Mouse (Mus musculus): ENCODE measurements around the gene Dcaf1. TPM values are rescaled to one million over a fixed set of nuclear protein-coding genes. Genes with fewer than 3 reads are reported as not detected.

The Dcaf1 gene
- 23.4 and 26.2 TPM in 2 replicates for polyA plus RNA-seq (2012; rRNA removed)

- H3K27ac ChIP-seq (ENCODE audit: insufficient read depth, low read length), result no peak within 1 kb of the TSS
- peak within 1 kb of the TSS; percentile 62 for H3K4me3 ChIP-seq (replicated peaks; ENCODE audit: insufficient read depth, low read depth, low read length)
- peaks cover 2% of the 10 kb centered on the region; the same call in 1 of the 2 replicates for H3K4me1 ChIP-seq (ENCODE audit: control insufficient read depth, insufficient read depth, low read length)
- TF ChIP-seq CTCF (IDR thresholded peaks at IDR 0.05; ENCODE audit: borderline replicate concordance, insufficient read depth, low read depth, low read length) (no peak), POLR2A (IDR thresholded peaks at IDR 0.05; ENCODE audit: borderline replicate concordance, insufficient read depth, low read length) (peak; percentile 54; the same call in 1 of the 2 replicates)
- H3K27me3 ChIP-seq (ENCODE audit: control insufficient read depth, insufficient read depth, low read length), result no peaks in the 10 kb centered on the region
- under 1% methylated on average over 52 of the region's 71 CpGs for WGBS
- peak; percentile 89 to 98 for DNase-seq
These were observed at the start of gene Dcaf1 for GRCm38 (mm10) chr9:106821618-106822380. TSS of gene Dcaf1 (plus strand) at chr9:106821874.

- no peak overlapping the region for H3K27ac ChIP-seq (ENCODE audit: insufficient read depth, low read length)
- WGBS, result 43% methylated on average over 1 of the region's 1 CpGs
- no peaks in the 10 kb centered on the region for H3K27me3 ChIP-seq (ENCODE audit: control insufficient read depth, insufficient read depth, low read length)
- TF ChIP-seq POLR2A (IDR thresholded peaks at IDR 0.05; ENCODE audit: borderline replicate concordance, insufficient read depth, low read length), result no peak
- no peak for TF ChIP-seq CTCF (IDR thresholded peaks at IDR 0.05; ENCODE audit: borderline replicate concordance, insufficient read depth, low read depth, low read length)
- DNase-seq, result no peak
- no peaks in the 10 kb centered on the region for H3K4me1 ChIP-seq (ENCODE audit: control insufficient read depth, insufficient read depth, low read length)
- no peak overlapping the region for H3K4me3 ChIP-seq (replicated peaks; ENCODE audit: insufficient read depth, low read depth, low read length)
These were observed 45.6 kb upstream of the Dcaf1 start for GRCm38 (mm10) chr9:106776116-106776515.

- TF ChIP-seq POLR2A (IDR thresholded peaks at IDR 0.05; ENCODE audit: borderline replicate concordance, insufficient read depth, low read length) (no peak), CTCF (IDR thresholded peaks at IDR 0.05; ENCODE audit: borderline replicate concordance, insufficient read depth, low read depth, low read length) (no peak)
- Histone ChIP-seq H3K4me1 (ENCODE audit: control insufficient read depth, insufficient read depth, low read length) (no peaks in the 10 kb centered on the region), H3K4me3 (replicated peaks; ENCODE audit: insufficient read depth, low read depth, low read length) (no peak overlapping the region), H3K27me3 (ENCODE audit: control insufficient read depth, insufficient read depth, low read length) (no peaks in the 10 kb centered on the region), H3K27ac (ENCODE audit: insufficient read depth, low read length) (no peak overlapping the region)
- WGBS, result 80% methylated on average over 3 of the region's 3 CpGs
- no peak for DNase-seq
These were observed 44.3 kb upstream of the Dcaf1 start for GRCm38 (mm10) chr9:106777423-106777822.

- Histone ChIP-seq H3K4me3 (replicated peaks; ENCODE audit: insufficient read depth, low read depth, low read length) (no peak overlapping the region), H3K27me3 (ENCODE audit: control insufficient read depth, insufficient read depth, low read length) (no peaks in the 10 kb centered on the region), H3K27ac (ENCODE audit: insufficient read depth, low read length) (no peak overlapping the region), H3K4me1 (ENCODE audit: control insufficient read depth, insufficient read depth, low read length) (no peaks in the 10 kb centered on the region)
- DNase-seq, result no peak
- no peak for TF ChIP-seq POLR2A (IDR thresholded peaks at IDR 0.05; ENCODE audit: borderline replicate concordance, insufficient read depth, low read length)
- no peak for TF ChIP-seq CTCF (IDR thresholded peaks at IDR 0.05; ENCODE audit: borderline replicate concordance, insufficient read depth, low read depth, low read length)
- 78% methylated on average over 4 of the region's 4 CpGs for WGBS
These were observed 43.4 kb upstream of the Dcaf1 start for GRCm38 (mm10) chr9:106778319-106778718.

- Histone ChIP-seq H3K4me3 (replicated peaks; ENCODE audit: insufficient read depth, low read depth, low read length) (no peak overlapping the region), H3K27me3 (ENCODE audit: control insufficient read depth, insufficient read depth, low read length) (no peaks in the 10 kb centered on the region), H3K27ac (ENCODE audit: insufficient read depth, low read length) (no peak overlapping the region), H3K4me1 (ENCODE audit: control insufficient read depth, insufficient read depth, low read length) (no peaks in the 10 kb centered on the region)
- 80% methylated on average over 3 of the region's 3 CpGs for WGBS
- no peak for DNase-seq
- TF ChIP-seq CTCF (IDR thresholded peaks at IDR 0.05; ENCODE audit: borderline replicate concordance, insufficient read depth, low read depth, low read length) (no peak), POLR2A (IDR thresholded peaks at IDR 0.05; ENCODE audit: borderline replicate concordance, insufficient read depth, low read length) (no peak)
These were observed 41.6 kb upstream of the Dcaf1 start for GRCm38 (mm10) chr9:106780086-106780485.

GRCm38 (mm10) chr9:106783554-106783953, 38.1 kb upstream of the Dcaf1 start:
- no peak overlapping the region for H3K4me3 ChIP-seq (replicated peaks; ENCODE audit: insufficient read depth, low read depth, low read length)
- WGBS, result 94% methylated on average over 2 of the region's 2 CpGs

GRCm38 (mm10) chr9:106785206-106785605, 36.5 kb upstream of the Dcaf1 start:
- no peaks in the 10 kb centered on the region for H3K27me3 ChIP-seq (ENCODE audit: control insufficient read depth, insufficient read depth, low read length)
- 92% methylated on average over 3 of the region's 3 CpGs for WGBS
- no peak overlapping the region for H3K27ac ChIP-seq (ENCODE audit: insufficient read depth, low read length)
- no peak for DNase-seq
- TF ChIP-seq CTCF (IDR thresholded peaks at IDR 0.05; ENCODE audit: borderline replicate concordance, insufficient read depth, low read depth, low read length), result no peak
- TF ChIP-seq POLR2A (IDR thresholded peaks at IDR 0.05; ENCODE audit: borderline replicate concordance, insufficient read depth, low read length), result no peak
- H3K4me1 ChIP-seq (ENCODE audit: control insufficient read depth, insufficient read depth, low read length), result no peaks in the 10 kb centered on the region
- no peak overlapping the region for H3K4me3 ChIP-seq (replicated peaks; ENCODE audit: insufficient read depth, low read depth, low read length)

More at GRCm38 (mm10) chr9:106783554-106783953, 38.1 kb upstream of the Dcaf1 start:
- TF ChIP-seq POLR2A (IDR thresholded peaks at IDR 0.05; ENCODE audit: borderline replicate concordance, insufficient read depth, low read length) (no peak), CTCF (IDR thresholded peaks at IDR 0.05; ENCODE audit: borderline replicate concordance, insufficient read depth, low read depth, low read length) (no peak)
- Histone ChIP-seq H3K4me1 (ENCODE audit: control insufficient read depth, insufficient read depth, low read length) (no peaks in the 10 kb centered on the region), H3K27me3 (ENCODE audit: control insufficient read depth, insufficient read depth, low read length) (no peaks in the 10 kb centered on the region), H3K27ac (ENCODE audit: insufficient read depth, low read length) (no peak overlapping the region; the same call in 1 of the 2 replicates)
- DNase-seq, result no peak

Measured in cerebellum, adult 2 months (tissue).